Mouse (Mus musculus): ENCODE data around the gene Bdh1.

Bdh1 gene

DNA sequence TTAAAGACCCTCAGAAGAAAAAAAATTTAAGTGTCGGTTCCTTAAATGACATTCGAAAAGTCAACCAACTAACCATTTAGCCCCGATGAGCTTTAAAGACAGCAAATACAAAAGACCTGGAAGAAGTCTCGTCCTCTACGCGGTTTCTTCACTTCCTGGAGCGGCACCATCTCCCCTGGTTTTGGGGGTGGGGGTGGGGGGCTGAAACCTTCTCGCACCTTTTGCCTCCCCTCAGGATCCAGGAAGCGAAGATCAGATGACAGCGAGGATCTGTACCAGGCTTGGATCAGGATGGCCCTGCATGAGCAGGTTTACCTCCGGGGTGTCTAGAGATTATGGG is 6.2 kb downstream of the Bdh1 start:
- DNase-seq (ENCODE audit: extremely low read depth, low read depth, low spot score) = no peak

- no peak for DNase-seq (ENCODE audit: extremely low read depth, low read depth, low spot score)
Measured at GRCm38 (mm10) chr16:31428675-31429470, 6.8 kb downstream of the Bdh1 start.

GRCm38 (mm10) chr16:31429471-31430155 is 7.5 kb downstream of the Bdh1 start:
- DNase-seq (ENCODE audit: extremely low read depth, low read depth, low spot score) = peak; percentile 56

- no peak for DNase-seq (ENCODE audit: extremely low read depth, low read depth, low spot score)
Measured at GRCm38 (mm10) chr16:31433466-31434110, 11.5 kb downstream of the Bdh1 start.

GRCm38 (mm10) chr16:31435146-31435545 is 13.1 kb downstream of the Bdh1 start:
- DNase-seq (ENCODE audit: extremely low read depth, low read depth, low spot score) = no peak

- DNase-seq (ENCODE audit: extremely low read depth, low read depth, low spot score) = no peak
Measured at GRCm38 (mm10) chr16:31436085-31436484, 14.0 kb downstream of the Bdh1 start.

DNA sequence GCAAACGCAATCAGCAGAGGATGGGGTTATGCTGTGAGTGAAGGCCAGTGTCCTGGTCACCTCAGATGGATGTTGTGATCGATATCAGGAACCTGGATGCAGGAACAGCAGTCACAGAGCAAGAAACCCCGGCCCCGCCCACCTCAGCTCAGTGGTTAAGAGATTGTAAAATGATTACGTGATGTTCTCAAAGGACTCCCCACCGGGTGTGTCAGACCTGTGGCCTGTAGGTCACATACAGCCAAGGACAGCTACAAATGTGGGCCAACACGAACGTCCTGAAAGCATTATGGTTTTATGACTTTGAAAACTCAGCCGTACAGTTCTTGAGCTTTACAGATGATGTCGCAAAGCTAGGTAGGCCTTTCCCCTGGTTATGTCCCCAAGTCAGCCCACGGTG is 15.3 kb downstream of the Bdh1 start:
- DNase-seq (ENCODE audit: extremely low read depth, low read depth, low spot score) = no peak

DNA sequence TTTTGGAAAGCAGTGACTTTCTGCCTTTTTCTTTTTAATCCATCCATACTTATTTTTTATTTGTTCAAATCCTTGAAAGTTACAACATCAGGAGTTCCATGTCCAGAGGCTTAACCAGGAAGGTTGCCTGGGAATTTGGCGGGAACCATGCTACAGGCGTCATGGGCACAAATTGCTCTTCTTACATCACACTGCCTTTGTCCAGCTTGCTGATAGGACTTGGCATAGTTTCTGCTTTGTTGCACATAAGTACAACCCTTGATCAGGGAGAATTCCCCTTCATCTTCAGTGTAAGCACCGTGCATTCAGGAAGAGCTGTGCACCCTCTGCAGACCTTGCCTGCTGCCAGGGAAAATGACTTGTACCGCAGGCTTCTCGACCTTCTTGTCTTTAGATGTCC is 17.4 kb downstream of the Bdh1 start:
- no peak for DNase-seq (ENCODE audit: extremely low read depth, low read depth, low spot score)

DNA sequence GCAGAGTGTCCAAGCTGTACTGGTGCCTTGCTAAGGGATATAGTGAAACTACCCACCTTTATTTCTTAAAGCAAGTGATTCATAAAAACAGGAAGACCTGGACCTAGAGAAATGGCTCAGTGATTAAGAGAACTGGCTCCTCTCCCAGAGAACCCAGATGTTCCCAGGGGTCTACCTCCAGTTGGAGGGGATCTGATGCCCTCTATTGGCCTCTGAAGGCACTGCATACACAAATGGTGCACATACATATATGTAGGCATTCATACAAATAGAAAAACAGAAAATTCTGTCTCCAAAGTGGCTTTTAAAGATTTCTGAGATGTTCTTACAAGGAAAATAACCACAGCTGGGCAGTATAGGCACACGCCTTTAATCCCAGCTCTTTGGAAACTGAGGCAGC is 18.0 kb downstream of the Bdh1 start:
- no peak for DNase-seq (ENCODE audit: extremely low read depth, low read depth, low spot score)

DNA sequence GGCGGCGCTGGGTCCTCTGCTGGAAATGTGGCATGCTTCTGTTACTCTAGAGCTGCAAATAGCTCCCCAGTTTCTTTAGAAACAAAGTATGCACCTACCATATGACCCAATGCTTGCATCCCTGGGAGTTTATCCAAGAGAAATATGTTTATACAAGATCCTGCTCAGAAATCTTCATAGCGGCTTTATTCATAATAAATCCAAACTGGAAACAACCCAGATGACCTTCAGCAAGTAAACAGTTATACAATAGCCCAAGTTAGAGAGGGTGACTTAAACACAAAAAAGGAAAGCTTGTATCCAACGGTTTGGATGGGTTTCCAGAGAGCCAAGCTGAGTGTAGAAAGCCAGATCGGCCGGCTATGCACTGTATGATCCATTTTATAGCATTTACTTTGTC is 22.4 kb downstream of the Bdh1 start:
- no peak for DNase-seq (ENCODE audit: extremely low read depth, low read depth, low spot score)

GRCm38 (mm10) chr16:31446067-31446853 is 24.2 kb downstream of the Bdh1 start:
- no peak for DNase-seq (ENCODE audit: extremely low read depth, low read depth, low spot score)

DNA sequence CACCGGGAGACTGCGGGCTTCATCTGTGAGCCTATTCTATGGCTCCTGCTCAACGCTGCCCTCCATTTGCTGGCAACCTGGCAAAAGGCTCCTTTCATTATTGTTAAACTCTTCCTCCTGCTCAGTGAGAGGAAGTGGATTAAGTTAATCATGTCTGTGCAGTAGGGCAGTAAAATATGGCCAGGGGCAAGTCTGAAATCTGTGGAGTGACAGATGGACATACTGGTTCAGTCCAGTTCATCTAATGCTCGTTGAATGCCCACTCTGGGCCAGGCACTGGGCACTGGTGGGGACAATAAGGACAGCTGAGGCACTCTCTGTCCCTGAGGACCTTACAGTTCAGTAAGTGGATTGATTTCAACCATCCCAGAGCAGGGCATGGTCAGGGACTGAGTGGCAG is 27.9 kb downstream of the Bdh1 start:
- no peak for DNase-seq (ENCODE audit: extremely low read depth, low read depth, low spot score)

- no peak for DNase-seq (ENCODE audit: extremely low read depth, low read depth, low spot score)
Measured at GRCm38 (mm10) chr16:31451235-31451634, 29.2 kb downstream of the Bdh1 start.

DNA sequence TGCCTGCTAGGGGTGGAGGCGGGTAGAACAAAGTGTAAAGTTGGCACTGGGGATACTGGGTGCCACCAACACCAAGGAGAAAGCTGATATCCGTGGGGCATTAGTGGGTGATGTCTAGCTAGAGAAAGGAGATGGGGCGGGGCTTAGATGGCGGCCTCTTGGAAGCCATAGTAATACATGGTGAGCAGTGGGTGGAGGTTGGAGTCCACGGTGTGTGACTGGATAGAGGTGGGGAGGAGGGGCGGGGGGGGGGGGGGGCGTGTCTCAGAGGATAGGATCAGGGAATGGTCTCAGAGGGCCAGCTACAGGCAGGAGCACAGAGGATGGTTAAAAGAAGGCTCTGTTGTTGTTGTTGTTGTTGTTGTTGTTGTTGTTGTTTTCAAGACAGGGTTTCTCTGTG is 30.4 kb downstream of the Bdh1 start:
- DNase-seq (ENCODE audit: extremely low read depth, low read depth, low spot score) = no peak

DNA sequence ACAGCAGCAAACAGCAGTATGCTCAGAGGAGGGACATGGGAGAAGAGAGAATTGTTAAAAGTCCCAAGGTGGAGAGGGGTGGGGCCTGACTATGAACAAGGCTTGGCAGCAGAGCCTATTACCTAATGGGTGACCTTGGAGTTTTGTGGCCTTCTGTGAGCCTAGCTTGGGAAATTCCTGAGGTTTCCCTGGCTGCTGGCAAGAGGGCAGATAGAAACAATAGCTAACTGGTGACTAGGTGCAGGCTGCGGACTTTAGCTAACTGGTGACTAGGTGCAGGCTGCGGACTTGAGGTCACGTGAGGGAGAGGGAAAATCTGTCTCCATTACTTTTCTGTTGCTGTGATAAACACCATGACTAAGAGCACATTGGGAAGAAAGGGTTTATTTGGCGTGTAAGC is 31.9 kb downstream of the Bdh1 start:
- no peak for DNase-seq (ENCODE audit: extremely low read depth, low read depth, low spot score)

DNA sequence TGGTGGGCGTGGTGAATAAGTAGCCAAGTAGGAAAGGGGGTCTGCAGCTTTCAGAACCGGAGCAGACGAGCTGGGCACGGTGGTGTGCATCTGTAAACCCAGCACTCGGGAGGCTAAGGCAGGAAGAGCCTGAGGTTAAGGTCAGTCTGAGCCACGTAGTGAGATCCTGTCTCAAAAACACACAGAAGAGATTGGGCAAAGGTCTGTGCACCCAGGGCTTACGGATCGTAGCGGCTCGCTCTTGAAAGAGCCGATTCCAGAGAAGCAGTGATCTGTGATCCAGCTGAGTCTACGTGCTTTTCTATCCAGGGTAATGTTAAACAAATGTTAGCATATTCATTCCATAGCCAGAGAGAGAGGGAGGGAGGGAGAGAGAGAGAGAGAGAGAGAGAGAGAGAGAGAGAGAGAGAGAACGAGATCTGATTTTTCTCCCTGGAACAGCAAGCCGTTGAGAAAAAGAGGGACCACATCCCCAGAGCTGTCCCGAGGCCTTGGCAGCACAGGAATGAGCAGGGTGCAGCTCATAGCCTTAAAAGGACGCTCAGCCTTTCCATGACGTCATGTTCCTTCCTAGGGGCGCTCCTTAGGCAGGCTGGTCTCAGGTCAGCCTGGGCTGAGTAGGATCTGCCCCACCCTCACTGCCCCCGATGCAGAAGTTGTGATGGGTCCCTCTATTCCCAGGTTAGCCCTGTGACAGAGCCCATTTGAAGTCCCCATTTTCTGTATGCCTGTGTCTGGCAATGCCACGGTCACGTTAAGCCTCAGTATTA is 33.4 kb downstream of the Bdh1 start:
- no peak for DNase-seq (ENCODE audit: extremely low read depth, low read depth, low spot score)

DNA sequence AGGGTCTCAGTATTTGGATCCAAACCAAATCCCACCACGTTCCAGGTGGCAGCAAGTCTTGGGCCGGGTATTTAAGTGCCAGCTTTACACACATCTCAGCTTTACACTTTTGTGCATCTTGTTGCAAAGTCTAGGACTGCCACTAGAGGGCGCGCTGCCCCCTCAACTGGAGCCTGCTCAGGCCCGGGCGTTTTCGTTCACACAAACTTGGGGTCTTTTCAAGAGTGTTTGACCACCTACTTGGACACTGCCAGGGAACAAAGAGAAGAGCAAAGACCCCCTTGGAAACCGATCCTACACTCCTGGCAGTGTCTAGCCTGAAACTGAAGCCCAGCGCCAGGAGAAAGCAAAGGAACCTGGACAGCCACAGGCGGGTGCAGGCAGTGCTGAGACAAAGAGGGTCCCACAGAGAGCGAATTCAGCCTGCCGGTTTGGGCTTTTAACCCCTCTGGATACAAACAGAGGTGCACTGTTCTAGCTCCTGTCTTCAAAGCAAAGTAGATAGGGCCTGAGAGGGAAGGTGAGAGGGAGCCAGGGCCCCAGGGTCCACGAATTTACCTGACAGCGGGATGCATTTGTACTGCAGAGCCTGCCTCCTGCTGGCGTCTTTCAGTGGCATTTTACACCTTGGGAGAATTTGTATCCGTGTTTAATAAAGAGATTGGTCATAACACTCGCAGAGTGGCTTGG is 36.3 kb downstream of the Bdh1 start:
- no peak for DNase-seq (ENCODE audit: extremely low read depth, low read depth, low spot score)

DNA sequence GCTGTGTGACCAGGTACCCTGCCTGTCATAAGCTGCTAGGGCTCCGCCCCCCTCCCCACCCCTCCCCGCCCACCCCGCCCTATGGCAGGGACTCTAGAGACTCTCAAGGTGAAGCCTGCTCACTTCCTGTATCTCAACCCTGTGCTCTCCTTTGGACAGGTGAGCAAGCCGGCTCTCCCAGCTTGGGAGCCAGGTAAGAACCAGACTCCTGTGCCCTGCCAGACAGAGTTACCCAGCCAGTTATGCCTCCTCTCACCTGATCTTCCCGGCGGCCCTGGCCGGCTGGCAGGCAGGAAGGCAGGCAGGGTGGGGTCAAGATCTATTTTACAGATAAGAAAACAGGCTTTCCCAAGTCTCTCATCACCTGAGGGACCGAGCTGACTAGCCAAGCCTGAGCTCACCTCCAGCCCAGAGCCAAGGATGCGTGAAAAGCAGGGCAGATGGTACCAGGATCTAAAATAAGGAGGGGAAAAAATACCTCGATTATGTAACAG is 37.9 kb downstream of the Bdh1 start:
- DNase-seq (ENCODE audit: extremely low read depth, low read depth, low spot score) = peak; percentile 86

GRCm38 (mm10) chr16:31460506-31460905 is 38.4 kb downstream of the Bdh1 start:
- DNase-seq (ENCODE audit: extremely low read depth, low read depth, low spot score) = no peak

GRCm38 (mm10) chr16:31461046-31461445 is 39.0 kb downstream of the Bdh1 start:
- DNase-seq (ENCODE audit: extremely low read depth, low read depth, low spot score) = no peak
